Mouse (Mus musculus): ENCODE data around the gene Cap1.

DNA sequence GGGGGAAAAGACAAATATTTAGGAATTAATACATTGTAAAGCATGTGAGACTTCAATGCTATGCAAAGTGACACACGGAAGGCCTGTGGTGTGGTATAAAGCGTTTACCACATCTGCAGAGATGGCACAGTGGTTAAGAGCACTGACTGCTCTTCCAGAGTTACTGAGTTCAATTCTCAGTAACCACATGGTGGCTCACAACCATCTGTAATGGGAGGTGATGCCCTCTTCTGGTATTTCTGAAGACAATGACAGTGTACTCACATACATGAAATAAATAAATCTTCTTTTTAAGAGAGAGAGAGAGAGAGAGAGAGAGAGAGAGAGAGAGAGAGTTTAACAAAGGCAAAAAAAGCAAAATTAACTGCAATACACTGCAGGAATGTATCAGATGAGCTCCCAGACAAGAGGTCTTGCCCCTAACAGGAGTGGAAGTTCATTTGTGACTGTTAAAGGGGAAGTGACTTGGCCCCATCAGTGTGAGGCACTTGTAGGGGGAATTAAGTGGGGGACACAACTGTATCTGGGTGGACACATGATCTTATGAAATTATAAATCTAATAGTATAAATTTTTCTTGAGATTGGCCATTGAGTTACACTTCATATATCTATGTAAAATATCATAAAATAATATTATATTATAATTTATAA lies 45.2 kb upstream of the Cap1 start:
- TF ChIP-seq CTCF (IDR thresholded peaks at IDR 0.05; ENCODE audit: control insufficient read depth, insufficient read depth, low read length) = no peak
- TF ChIP-seq POLR2A (IDR thresholded peaks at IDR 0.05; ENCODE audit: borderline replicate concordance, control insufficient read depth, low read depth, low read length) = no peak

Measured in bone marrow, adult 2 months (tissue).